Mouse (Mus musculus) CD4-positive, CD25-positive, alpha-beta regulatory T cell, adult 2 months (primary cell): ENCODE data around the gene Fam221b.

ENCODE experiments used
- DNase-seq: peaks from one replicate; pipeline ENCODE4 v3.0.0-alpha.2; 2012; ENCODE audit warnings: low read depth, low spot score

Gene Fam221b

DNA sequence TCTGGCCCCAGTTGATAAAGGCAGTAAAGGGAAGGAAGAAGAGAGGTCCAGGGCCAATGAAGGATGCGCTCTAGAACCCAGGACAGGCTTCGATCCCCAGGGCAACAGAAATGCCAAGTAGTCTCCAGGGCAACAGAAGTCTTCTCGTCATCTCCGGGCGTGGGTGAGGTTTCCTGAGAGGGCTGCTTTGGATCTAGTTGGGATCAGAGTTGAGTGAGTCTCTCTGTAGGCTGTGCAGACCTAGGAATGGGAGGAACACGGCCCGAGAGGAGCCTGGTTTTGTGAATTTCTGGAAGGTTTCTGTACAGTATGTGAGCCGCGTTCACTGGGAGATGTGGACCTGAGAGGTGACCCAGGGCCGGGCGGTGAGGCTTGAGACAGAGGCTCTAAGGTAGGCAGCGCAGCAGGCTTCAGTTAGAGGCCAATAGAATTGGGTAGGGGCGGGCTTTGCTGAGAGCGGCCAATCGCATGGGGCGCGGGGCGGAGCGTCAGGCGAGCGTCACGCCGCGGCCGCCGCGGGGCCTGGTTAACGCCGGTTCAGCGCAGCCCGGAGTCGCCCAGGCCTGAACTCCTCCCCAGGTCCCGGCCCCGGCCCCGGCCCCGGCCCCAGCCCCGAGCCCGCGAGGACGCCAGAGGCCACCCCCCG lies at the start of gene Fam221b, which contains the start of gene Tmem8b:
Gene Fam221b, minus strand, starts transcription at position 364 of the 646 bp plus-strand sequence.
Gene Tmem8b, plus strand, starts transcription at position 190 of the 646 bp plus-strand sequence.
- DNase-seq: peak; percentile 93

DNA sequence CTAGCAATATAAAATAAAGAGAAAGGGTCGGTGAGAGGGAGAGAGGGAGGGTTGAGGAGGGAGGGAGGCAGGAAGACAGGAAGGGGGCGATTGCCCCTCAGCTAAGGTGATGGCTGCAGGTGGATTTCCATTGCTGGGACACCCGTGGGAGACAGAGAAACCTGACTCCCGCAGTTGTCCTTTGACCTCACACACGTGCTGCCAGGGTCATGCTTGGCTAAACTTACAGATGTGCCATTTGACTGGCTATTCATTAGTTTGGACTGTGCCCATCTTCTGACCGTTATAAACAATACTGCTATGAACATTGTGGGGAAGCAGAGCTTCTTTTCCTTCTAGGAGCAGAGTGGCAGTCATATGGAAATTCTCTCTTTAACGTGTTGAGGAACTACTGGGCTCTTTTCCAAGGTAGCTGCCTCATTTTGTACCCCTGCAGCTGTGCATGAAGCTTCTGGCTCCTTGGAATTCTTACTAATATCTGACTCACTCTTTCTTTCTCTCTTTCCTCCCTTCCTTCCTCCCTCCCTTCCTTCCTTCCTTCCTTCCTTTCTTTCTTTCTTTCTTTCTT lies 44.8 kb upstream of the Fam221b start:
- DNase-seq: no peak

DNA sequence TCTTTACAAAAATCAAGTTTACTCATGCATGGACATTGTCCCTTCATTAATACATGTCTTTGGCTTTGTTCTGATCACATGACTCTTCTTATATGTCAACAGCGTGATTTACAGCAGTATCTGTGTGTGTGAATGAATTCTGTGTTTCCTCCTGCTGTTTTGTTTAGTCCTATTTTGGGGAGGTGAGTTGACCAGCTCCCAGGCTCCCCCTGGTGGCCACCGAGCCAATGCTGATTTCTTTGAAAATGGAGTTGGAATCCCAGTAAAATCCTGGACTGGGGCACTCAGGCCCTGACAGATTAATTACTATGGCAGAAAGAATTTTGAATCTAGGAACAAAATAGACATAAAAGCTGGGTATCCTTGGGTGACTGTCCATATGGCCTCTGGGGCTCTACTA lies 42.9 kb upstream of the Fam221b start:
- DNase-seq: peak; percentile 83

DNA sequence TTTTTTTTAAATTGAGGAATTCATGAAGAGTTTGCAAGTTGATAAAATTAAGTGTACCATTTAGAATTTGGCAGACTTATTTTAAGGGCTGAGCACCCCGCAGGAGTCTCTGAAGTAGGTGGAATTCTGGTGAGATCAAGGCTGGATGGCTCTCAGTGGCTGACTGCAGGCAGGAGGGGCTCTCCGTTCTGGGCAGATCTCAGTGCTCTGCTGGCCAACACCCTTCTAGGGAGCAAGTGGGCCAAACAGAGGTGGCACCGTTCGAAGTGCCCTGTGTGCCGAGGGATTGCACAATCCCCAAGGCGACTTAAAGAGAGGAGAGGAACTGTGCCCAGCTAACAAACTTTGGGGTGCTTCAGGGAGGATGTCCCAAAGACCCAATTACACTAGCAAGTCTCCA lies 40.9 kb upstream of the Fam221b start, which contains the start of gene Olfr71:
Gene Olfr71, minus strand, starts transcription at position 387 of the 400 bp plus-strand sequence.
- no peak for DNase-seq

DNA sequence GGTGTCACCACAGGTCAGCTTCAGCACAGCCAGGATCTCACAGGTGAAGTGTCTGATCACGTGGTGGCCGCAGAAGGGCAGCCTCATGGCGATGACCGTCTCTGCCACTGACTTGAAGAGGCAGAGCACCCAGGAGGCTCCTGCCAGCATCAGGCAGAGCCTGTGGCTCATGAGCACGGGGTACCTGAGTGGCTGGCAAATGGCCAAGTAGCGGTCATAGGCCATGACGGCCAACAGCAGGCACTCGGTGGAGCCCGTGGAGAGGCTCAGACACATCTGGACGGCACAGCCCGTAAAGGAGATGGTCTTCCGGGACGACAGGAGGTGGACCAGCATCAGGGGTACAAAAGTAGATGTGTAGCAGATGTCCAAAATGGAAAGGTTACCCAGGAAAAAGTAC lies 37.0 kb upstream of the Fam221b start:
- DNase-seq: no peak

DNA sequence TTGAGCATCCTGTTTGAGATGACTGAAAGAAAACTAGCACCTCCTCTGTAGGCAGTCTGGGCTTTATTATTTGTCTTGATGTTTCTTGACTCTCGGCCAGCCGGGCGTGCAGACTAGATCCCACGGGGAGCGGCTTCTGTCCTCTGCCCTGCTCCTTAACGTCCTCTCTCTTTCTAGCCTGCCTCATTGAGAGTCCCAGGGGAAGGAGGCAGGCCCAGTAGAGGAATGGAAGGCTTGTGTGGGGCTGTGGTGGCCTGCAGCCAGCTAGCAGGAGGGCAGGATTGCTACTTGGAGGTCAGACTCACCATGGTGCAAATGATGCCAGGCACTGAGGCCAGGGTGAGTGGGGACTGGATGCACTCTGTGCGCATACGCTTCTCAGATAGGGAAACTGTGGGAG lies 34.9 kb upstream of the Fam221b start:
- no peak for DNase-seq

DNA sequence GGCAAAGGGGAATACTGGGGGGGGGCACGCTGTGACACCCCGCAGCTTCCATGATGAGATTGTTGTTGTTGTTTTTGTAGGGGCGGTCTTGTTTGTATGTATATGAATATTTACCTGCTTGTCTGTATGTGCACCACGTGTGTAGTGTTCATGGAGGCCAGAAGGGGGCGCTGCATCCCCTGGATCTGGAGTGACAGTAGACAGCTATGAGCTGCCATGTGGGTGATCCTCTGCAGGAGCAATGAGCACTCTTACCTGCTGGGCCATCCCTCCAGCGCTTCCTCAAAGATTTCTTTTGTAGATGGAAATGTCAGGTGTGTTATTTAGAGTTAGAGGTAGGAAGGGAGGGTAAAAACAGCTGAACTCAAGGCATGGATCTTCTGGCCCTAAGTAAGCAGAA lies 34.5 kb upstream of the Fam221b start:
- DNase-seq: peak; percentile 21

DNA sequence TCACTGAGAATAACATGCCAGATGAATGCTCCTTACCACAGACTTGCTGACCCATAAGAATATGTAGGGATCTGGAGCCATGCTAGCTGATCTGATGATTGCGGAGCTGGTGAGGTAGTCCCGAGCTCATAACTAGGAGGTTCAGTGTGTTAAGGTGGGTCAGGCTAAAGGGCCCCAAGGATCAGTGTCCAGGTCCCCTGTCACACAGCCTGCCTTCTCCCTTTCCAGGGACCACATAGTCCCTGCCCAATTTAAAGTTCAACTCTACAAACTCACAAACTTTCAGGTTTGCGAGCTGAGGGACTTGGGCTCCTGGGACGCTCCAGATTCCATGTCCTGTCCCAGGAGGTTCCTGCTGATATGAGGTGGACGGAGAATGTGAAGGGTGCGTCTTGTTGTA lies 31.8 kb upstream of the Fam221b start, which contains the start of gene Olfr70:
Gene Olfr70, minus strand, starts transcription at position 101 of the 400 bp plus-strand sequence.
- no peak for DNase-seq

DNA sequence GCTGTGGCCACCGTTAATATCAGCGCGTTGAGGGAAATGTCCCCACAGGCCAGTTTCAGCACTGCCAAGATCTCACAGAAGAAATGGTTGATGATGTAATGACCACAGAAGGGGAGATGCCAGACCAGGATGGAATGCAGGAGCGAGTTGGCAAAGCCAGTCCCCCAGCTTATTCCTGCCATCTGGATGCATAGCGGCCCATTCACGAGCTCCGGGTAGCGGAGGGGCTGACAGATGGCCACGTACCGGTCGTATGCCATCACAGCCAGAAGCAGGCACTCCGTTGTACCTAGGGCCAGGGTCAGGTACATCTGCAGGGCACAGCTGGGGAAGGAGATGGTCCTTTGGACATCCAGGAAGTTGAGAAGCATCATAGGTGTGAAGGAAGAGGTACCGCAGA lies 27.6 kb upstream of the Fam221b start:
- DNase-seq: no peak

DNA sequence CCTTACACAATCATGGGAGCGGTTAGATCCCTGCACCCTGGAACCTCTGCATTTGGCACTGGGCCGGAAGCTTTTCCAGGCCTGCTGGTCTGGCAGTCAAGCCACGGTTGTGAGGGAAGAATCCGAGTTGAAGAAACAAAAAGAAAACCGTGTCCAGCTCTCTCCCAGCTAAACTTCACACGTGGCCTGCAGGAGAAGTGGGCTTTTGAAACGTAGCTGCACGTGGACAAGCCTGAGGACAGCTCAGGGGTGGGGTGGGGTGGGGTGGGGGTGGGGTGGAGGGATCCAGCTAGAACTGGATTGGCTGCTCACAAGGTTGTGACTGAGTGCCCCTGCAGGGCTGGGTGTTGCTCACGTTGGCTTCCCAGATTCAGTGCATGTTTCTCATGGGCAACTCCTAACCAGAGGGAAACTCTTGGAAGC lies 26.3 kb upstream of the Fam221b start:
- DNase-seq: no peak

DNA sequence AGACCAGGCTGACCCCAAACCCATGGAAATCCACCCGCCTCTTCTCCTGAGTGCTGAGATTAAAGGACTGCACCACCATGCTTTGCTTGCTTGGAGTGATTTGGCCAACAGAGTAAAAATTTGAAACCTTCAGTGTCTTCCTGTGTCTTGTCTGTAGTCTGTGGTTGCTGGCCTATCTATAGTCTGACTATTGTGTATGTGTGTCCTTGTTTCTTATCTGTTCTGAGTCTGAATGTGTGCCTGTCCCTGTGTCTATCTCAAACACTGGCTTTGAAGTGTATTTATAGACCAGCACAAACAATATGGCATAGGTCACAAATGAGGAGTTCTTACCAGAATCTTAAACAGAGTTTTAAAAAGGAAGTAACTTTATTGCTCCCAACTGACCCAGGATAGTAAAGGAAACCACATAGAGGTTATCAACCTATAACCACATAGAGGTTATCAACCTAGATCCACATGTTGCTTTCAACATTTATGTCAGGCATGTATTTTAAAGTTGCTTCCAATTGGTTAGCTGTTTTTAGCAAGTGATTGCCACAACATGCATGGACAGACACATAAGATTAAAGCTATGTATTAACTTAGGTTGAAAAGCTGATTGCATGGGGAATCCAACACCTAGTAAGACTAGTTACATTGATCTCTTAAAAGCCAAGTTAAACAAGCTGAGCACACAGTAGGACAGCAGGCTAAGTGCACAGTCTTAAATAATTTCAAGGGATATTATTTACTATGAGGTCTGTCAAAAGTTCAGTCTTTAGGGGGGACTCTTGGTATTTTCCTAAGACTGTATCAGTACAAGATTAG lies 25.7 kb upstream of the Fam221b start:
- DNase-seq: no peak

DNA sequence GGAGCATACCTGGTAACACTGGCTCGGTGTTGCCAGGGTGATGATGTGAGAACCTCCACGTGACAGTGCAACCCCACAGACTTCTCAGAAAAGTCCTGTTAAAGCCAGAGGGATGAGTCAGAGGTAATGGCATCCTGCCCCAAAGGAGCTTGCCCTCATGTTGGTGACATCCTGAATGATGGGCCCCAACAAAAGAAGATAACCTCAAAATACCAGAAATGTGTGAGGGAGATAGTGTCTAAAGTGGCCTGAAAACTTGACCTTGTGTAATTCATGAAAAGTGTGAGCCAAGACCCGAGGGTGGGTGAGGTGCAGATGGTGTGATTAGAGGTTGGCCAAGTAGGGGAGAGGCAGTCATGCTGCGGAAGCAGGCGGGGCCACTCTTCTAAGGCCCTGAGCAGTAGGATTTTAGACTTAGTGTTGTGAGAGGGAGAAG lies 24.9 kb upstream of the Fam221b start:
- no peak for DNase-seq

DNA sequence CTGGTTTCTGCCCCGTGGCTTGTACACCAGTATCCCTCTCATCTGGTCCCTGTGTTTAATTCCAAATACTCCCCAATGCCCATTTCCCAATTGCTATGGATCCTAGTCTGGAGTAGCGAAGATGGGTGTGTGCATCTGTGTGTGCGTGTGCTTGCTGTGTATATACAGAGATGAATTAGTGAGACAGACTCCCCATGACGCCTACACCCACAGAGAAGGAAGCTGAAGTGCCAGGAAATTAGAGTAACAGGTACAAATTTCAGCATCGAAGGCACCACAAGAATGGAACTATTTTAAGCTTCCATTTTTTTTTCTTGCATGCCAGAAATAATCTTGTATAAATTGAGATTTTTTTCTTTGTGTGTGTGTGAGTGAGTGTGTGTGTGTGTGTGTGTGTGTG lies 22.1 kb upstream of the Fam221b start:
- no peak for DNase-seq

DNA sequence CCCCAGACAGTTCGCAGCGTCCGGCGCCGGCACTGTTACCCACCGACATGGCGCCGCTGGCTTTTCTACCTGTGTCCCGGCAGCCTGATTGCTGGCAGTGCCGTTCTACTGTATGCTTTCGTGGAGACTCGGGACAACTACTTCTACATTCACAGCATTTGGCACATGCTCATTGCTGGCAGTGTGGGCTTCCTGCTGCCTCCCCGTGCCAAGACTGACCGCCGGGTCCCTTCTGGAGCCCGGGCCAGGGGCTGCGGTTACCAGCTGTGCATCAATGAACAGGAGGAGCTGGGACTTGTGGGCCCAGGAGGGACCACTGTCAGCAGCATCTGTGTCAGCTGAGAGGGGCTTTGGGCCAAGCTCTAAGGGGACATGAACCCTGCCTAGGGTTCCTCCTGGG lies 21.1 kb upstream of the Fam221b start:
- DNase-seq: no peak

DNA sequence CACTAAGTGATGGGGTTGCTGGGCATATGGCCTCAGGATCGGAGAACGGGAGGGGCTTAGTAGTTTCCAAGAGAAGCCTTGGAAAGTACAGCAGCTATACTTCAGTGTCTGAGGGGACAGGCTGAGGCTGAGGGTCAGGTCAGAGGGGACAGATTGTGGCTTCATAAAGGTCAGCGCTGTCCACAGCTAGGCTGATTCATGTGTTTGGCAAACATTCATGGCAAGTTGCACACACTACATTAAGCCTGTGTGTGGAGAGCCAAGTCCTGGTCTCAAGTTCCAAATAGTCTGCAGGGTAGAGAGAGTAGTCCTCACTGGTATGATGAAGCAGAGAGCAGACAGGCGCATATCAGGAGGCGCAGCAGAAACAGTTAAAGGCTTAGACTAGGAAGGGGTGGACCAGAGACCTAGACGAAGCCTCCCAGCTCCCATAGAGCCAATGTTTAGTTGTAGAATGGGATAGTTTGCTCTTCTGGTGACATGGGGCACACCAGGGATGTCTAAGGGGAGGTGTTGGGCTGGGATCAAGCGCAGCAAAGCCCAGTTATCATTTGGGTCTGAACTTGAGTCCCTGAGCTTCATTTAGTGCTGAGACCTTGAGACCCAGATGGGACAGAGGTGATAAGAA lies 10.6 kb upstream of the Fam221b start:
- DNase-seq: no peak

DNA sequence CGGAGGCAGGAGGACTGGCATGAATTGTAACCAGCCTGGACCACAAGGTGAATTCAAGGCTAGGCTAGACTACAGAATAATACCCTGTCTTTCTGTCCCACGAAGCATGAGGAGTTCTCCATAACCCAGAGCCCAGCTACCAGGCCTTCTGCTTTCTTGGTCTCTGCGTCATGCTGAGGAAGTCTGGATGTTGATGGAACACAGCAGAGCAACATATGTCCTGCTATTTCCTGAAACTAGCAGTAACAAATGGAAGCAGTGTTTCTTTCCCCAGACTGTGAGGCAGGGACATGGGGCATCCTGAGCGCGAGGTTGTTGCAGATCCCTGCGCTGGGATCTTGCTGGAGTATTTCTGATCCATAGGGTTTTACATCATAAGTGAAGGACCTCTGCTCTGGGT lies 9.6 kb upstream of the Fam221b start:
- no peak for DNase-seq

DNA sequence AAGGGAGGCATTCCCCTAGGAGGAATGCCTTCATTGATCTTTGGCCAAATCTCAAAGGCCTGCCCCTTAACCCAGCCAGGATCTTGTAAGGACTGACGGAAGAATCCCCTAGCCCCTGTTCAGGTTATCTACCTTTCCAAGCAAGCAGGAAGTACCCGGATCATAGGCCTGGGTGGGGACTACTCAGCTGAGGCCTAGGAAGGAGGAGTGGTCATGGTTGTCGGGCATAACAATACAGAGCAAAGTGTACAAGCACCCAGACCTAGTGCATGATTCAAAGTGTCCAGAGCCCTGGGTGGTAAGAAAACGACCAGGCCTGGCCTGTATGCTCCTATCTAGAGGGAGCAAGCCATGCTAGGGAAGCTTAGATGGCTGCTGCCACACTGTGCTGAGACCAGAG lies 6.7 kb upstream of the Fam221b start:
- no peak for DNase-seq

DNA sequence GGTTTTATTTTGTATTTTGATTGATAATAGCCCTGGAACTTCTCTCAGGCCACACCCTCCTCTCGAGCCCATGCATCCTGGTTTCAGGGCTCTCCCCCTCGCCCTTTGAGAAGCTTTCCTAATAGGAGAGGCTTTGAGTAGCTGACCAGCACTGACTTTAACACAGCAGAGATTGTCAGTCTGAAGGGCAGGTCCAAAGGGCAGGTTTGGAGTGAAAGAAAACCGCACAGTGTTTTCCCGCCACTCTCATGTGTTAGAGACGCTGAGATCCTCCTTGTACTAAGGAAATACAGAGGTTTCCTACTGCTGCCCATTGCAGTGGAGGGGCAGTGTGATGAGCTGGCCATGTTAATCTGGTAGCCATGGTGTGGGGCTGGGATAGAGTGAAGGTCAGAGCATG lies 6.0 kb upstream of the Fam221b start:
- no peak for DNase-seq

DNA sequence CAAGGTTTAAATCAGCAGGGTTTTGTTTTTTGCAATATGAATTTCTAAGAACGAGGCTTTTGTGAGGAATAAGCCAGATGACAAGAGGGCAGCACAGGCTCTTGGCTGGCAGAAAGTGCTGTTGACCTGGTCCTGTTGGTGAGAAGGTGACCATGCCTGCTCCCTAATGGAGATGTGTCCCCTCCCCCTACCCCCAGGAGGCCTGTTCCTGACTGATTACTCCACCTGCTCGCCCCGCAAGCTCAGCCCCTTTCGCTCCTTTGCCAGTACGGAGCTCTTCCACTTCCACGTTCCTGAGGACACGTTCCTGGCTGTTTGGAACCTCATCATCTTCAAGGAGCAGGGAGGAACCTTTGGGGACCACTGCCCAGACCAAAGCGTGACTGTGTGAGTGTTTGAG lies 4.8 kb upstream of the Fam221b start:
- no peak for DNase-seq

DNA sequence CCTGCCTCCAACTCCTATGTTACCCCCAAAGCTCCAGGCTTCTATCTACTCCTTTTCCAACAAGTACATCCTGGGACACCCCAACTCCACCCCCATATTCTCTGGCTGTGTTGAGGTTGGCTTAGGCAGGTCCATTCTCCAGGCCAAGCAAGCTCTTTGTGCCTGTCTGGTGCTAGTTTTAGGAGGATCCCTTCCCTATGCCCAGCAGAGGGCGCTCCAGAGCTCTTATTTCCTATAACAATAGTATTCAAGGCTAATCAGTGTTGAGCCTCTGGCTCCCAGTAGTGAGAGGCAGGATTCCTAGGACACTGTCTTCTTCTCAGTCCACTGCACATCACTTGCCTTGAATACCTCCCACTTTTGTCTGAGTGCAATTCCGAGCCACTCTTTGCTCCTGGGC lies 3.1 kb upstream of the Fam221b start:
- peak; percentile 89 for DNase-seq

DNA sequence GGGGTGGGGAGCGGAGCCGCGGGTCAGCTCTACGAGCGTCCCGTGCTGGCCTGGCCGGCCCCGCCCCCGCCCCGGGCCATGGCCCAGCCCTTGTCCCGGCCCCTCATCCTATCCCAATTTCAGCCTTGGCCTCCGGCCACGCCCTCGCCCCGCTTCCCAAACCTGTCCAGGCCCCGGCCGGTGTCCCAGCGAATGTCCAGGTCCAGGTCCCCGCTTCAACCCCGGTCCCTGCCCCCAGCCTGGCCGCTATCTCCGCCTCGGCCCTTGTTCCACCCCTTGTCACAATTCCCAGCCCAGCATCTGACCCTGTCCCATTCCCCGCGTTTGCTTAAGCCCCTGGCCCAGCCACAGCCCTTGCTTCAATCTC lies 466 bp upstream of the Fam221b start:
- no peak for DNase-seq

DNA sequence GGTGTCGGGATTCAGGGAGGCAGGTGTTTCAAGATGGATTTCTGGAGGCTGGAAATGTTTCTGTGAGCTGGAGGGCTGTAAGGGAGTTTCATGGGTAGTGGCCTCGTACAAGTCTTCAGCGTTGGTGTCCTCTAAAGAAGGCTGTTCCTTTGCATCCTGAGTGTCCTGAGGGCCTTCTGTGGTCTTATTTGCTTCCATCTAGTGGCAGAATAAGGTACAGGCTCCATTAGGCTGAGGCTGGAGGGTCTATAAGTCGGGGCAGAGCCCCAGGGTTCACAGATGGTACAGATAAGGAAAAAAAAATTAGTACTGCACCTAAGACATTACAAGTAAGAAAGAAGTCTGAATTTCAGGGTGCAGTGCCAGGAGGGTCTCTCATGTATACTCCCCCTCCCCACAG lies 2.5 kb downstream of the Fam221b start:
- DNase-seq: peak; percentile 43
